Mouse (Mus musculus): ENCODE measurements around the gene Slc22a14. TPM values are rescaled to one million over a fixed set of nuclear protein-coding genes. Genes with fewer than 3 reads are reported as not detected.

The Slc22a14 gene
- polyA plus RNA-seq, 1 experiment from 2014 or later, result 0.16 TPM

DNA sequence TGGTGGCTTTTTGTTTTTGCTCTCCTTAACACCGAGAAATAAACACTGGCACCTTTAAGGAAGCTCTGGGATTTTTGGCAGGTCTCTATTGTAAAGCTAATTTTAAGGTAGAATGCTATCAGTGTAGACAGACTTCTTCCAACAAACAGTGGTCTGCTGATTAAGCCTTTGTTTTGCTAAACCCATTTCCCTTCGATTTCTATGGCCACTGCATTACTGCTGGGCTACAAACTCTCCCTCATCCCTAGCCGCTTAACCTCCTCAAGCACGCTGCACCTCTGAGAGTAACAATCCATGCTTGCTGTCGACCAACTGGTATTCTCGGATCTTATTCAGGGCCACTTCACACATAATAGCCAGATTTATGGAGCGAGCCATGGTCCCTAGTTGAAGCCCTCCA lies 44.4 kb downstream of the Slc22a14 start:
- Histone ChIP-seq H3K27ac (ENCODE audit: low read length) (no peak overlapping the region), H3K4me2 (ENCODE audit: low read depth, low read length) (peak overlapping the region; percentile 95), H3K4me3 (ENCODE audit: low read length) (peak overlapping the region; percentile 90), H3K9ac (ENCODE audit: low read depth, low read length) (peak overlapping the region; percentile 91), H3K36me3 (ENCODE audit: control insufficient read depth, insufficient read depth, low read length) (no peaks in the 10 kb centered on the region), H3K27me3 (replicated peaks; ENCODE audit: control insufficient read depth, insufficient read depth, low read length) (no peaks in the 10 kb centered on the region), H3K9me3 (ENCODE audit: control insufficient read depth, low read length) (no peaks in the 10 kb centered on the region), H3K4me1 (ENCODE audit: control insufficient read depth, insufficient read depth, low read length) (peaks cover 7% of the 10 kb centered on the region; the same call in 1 of the 2 replicates)
- ATAC-seq, result no peak
- 11% methylated on average over 7 of the region's 7 CpGs for WGBS

- Histone ChIP-seq H3K27ac (ENCODE audit: low read length) (no peak overlapping the region), H3K27me3 (replicated peaks; ENCODE audit: control insufficient read depth, insufficient read depth, low read length) (no peaks in the 10 kb centered on the region), H3K36me3 (ENCODE audit: control insufficient read depth, insufficient read depth, low read length) (no peaks in the 10 kb centered on the region), H3K9ac (ENCODE audit: low read depth, low read length) (no peak overlapping the region), H3K4me2 (ENCODE audit: low read depth, low read length) (peak overlapping the region; percentile 95), H3K9me3 (ENCODE audit: control insufficient read depth, low read length) (no peaks in the 10 kb centered on the region), H3K4me1 (ENCODE audit: control insufficient read depth, insufficient read depth, low read length) (peaks cover 7% of the 10 kb centered on the region; the same call in 1 of the 2 replicates), H3K4me3 (ENCODE audit: low read length) (no peak overlapping the region)
- no peak for ATAC-seq
- WGBS, result 75% methylated on average over 7 of the region's 7 CpGs
Measured at GRCm38 (mm10) chr9:119320446-119320845, 44.9 kb downstream of the Slc22a14 start.

DNA sequence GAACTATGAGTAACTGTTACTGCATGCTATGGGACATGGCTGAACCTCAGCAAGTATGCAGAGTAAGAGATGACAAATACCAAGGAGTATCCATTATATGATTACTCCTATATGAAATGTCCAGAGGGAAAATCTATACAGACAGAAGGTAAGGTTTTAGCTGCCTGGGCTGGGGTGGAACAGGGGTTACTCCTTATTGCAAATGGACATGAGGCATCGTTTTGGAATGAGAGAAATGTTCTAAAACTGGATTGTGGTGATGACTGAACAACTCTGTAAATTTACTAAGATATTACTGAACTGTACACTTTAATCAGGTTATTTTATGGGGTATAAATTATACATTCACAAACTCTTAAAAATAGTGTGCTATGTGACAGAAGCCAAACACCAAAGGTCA lies 46.5 kb downstream of the Slc22a14 start:
- Histone ChIP-seq H3K4me1 (ENCODE audit: control insufficient read depth, insufficient read depth, low read length) (peaks cover 7% of the 10 kb centered on the region; the same call in 1 of the 2 replicates), H3K27ac (ENCODE audit: low read length) (no peak overlapping the region), H3K9me3 (ENCODE audit: control insufficient read depth, low read length) (no peaks in the 10 kb centered on the region), H3K9ac (ENCODE audit: low read depth, low read length) (no peak overlapping the region), H3K4me3 (ENCODE audit: low read length) (no peak overlapping the region), H3K36me3 (ENCODE audit: control insufficient read depth, insufficient read depth, low read length) (no peaks in the 10 kb centered on the region), H3K4me2 (ENCODE audit: low read depth, low read length) (no peak overlapping the region), H3K27me3 (replicated peaks; ENCODE audit: control insufficient read depth, insufficient read depth, low read length) (no peaks in the 10 kb centered on the region)
- WGBS, result 94% methylated on average over 1 of the region's 1 CpGs
- no peak for ATAC-seq

DNA sequence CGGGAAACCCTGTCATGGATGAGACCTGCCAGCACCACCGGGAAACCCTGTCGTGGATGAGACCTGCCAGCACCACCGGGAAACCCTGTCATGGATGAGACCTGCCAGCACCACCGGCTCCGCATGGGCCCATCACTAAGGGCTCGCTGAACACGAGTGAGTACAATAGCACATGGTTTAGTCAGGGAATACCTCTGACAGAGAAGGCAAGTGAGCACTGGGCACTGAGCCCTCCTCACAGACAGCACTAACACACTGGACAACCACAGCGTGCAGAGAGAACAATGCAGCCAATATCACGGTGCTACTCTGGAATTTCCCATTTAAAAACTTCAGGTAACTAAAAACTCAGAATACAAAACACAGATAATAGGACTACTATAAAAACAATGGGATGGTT lies 52.3 kb downstream of the Slc22a14 start:
- Histone ChIP-seq H3K9me3 (ENCODE audit: control insufficient read depth, low read length) (no peaks in the 10 kb centered on the region), H3K9ac (ENCODE audit: low read depth, low read length) (no peak overlapping the region), H3K27ac (ENCODE audit: low read length) (no peak overlapping the region), H3K27me3 (replicated peaks; ENCODE audit: control insufficient read depth, insufficient read depth, low read length) (no peaks in the 10 kb centered on the region), H3K4me2 (ENCODE audit: low read depth, low read length) (no peak overlapping the region), H3K4me1 (ENCODE audit: control insufficient read depth, insufficient read depth, low read length) (no peaks in the 10 kb centered on the region), H3K36me3 (ENCODE audit: control insufficient read depth, insufficient read depth, low read length) (no peaks in the 10 kb centered on the region), H3K4me3 (ENCODE audit: low read length) (no peak overlapping the region)
- WGBS, result 85% methylated on average over 10 of the region's 10 CpGs
- no peak for ATAC-seq

- no peak overlapping the region for H3K4me2 ChIP-seq (ENCODE audit: low read depth, low read length)
- no peak for ATAC-seq
- WGBS, result 91% methylated on average over 1 of the region's 1 CpGs
- no peak overlapping the region for H3K9ac ChIP-seq (ENCODE audit: low read depth, low read length)
- no peaks in the 10 kb centered on the region for H3K36me3 ChIP-seq (ENCODE audit: control insufficient read depth, insufficient read depth, low read length)
- no peaks in the 10 kb centered on the region for H3K9me3 ChIP-seq (ENCODE audit: control insufficient read depth, low read length)
- no peaks in the 10 kb centered on the region for H3K4me1 ChIP-seq (ENCODE audit: control insufficient read depth, insufficient read depth, low read length)
- no peaks in the 10 kb centered on the region for H3K27me3 ChIP-seq (replicated peaks; ENCODE audit: control insufficient read depth, insufficient read depth, low read length)
- no peak overlapping the region for H3K27ac ChIP-seq (ENCODE audit: low read length)
- no peak overlapping the region for H3K4me3 ChIP-seq (ENCODE audit: low read length)
Measured at GRCm38 (mm10) chr9:119309067-119309466, 56.3 kb downstream of the Slc22a14 start.

DNA sequence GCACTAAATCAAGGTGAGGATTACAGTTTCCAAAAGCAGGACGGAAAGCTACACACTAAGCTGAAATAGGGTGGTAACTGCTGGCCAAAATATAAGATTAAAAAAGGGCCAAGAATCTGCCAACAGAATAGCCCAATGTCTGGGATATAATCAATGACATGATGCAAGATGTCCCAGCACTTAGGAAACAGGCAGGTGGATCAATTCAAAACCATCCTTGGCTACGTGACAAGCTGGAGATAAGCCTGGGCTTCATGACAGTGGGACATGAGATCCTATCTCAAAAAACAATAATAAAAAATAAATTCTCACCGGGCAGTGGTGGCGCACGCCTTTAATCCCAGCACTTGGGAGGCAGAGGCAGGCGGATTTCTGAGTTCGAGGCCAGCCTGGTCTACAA lies 59.5 kb downstream of the Slc22a14 start:
- Histone ChIP-seq H3K9me3 (ENCODE audit: control insufficient read depth, low read length) (no peaks in the 10 kb centered on the region), H3K27me3 (replicated peaks; ENCODE audit: control insufficient read depth, insufficient read depth, low read length) (no peaks in the 10 kb centered on the region), H3K4me1 (ENCODE audit: control insufficient read depth, insufficient read depth, low read length) (no peaks in the 10 kb centered on the region), H3K4me2 (ENCODE audit: low read depth, low read length) (no peak overlapping the region), H3K4me3 (ENCODE audit: low read length) (no peak overlapping the region), H3K27ac (ENCODE audit: low read length) (no peak overlapping the region), H3K9ac (ENCODE audit: low read depth, low read length) (no peak overlapping the region), H3K36me3 (ENCODE audit: control insufficient read depth, insufficient read depth, low read length) (0 out of 2 replicates have a peak, but pooled peaks cover 3% of the 10 kb centered on the region)
- ATAC-seq, result no peak
- 90% methylated on average over 7 of the region's 7 CpGs for WGBS

- H3K36me3 ChIP-seq (ENCODE audit: control insufficient read depth, insufficient read depth, low read length), result 0 out of 2 replicates have a peak, but pooled peaks cover 3% of the 10 kb centered on the region
- H3K27me3 ChIP-seq (replicated peaks; ENCODE audit: control insufficient read depth, insufficient read depth, low read length), result no peaks in the 10 kb centered on the region
- no peak overlapping the region for H3K9ac ChIP-seq (ENCODE audit: low read depth, low read length)
- peak; percentile 77 for ATAC-seq
- WGBS, result 67% methylated on average over 3 of the region's 3 CpGs
- no peak overlapping the region for H3K4me3 ChIP-seq (ENCODE audit: low read length)
- H3K27ac ChIP-seq (ENCODE audit: low read length), result 0 out of 2 replicates have a peak overlapping the region, but pooled peaks have one; percentile 33
- no peaks in the 10 kb centered on the region for H3K9me3 ChIP-seq (ENCODE audit: control insufficient read depth, low read length)
- peaks cover 8% of the 10 kb centered on the region; the same call in 1 of the 2 replicates for H3K4me1 ChIP-seq (ENCODE audit: control insufficient read depth, insufficient read depth, low read length)
- H3K4me2 ChIP-seq (ENCODE audit: low read depth, low read length), result no peak overlapping the region
Measured at GRCm38 (mm10) chr9:119298563-119298962, 66.8 kb downstream of the Slc22a14 start.

- no peak for ATAC-seq
- 0 out of 2 replicates have a peak, but pooled peaks cover 3% of the 10 kb centered on the region for H3K36me3 ChIP-seq (ENCODE audit: control insufficient read depth, insufficient read depth, low read length)
- 0 out of 2 replicates have a peak overlapping the region, but pooled peaks have one; percentile 23 for H3K27ac ChIP-seq (ENCODE audit: low read length)
- no peaks in the 10 kb centered on the region for H3K27me3 ChIP-seq (replicated peaks; ENCODE audit: control insufficient read depth, insufficient read depth, low read length)
- H3K9me3 ChIP-seq (ENCODE audit: control insufficient read depth, low read length), result no peaks in the 10 kb centered on the region
- H3K4me2 ChIP-seq (ENCODE audit: low read depth, low read length), result no peak overlapping the region
- H3K9ac ChIP-seq (ENCODE audit: low read depth, low read length), result no peak overlapping the region
- WGBS, result 81% methylated on average over 6 of the region's 6 CpGs
- H3K4me1 ChIP-seq (ENCODE audit: control insufficient read depth, insufficient read depth, low read length), result peaks cover 8% of the 10 kb centered on the region; the same call in 1 of the 2 replicates
- no peak overlapping the region for H3K4me3 ChIP-seq (ENCODE audit: low read length)
Measured at GRCm38 (mm10) chr9:119297696-119298095, 67.7 kb downstream of the Slc22a14 start.

GRCm38 (mm10) chr9:119290791-119291190 lies 74.6 kb downstream of the Slc22a14 start:
- no peak overlapping the region for H3K9ac ChIP-seq (ENCODE audit: low read depth, low read length)
- H3K27me3 ChIP-seq (replicated peaks; ENCODE audit: control insufficient read depth, insufficient read depth, low read length), result no peaks in the 10 kb centered on the region
- 90% methylated on average over 3 of the region's 3 CpGs for WGBS
- H3K4me2 ChIP-seq (ENCODE audit: low read depth, low read length), result no peak overlapping the region
- ATAC-seq, result no peak
- H3K9me3 ChIP-seq (ENCODE audit: control insufficient read depth, low read length), result no peaks in the 10 kb centered on the region
- no peaks in the 10 kb centered on the region for H3K4me1 ChIP-seq (ENCODE audit: control insufficient read depth, insufficient read depth, low read length)
- no peak overlapping the region for H3K27ac ChIP-seq (ENCODE audit: low read length)
- H3K4me3 ChIP-seq (ENCODE audit: low read length), result no peak overlapping the region
- H3K36me3 ChIP-seq (ENCODE audit: control insufficient read depth, insufficient read depth, low read length), result 0 out of 2 replicates have a peak, but pooled peaks cover 2% of the 10 kb centered on the region
